Mouse (Mus musculus) embryonic facial prominence, embryonic 14.5 days (tissue): ENCODE data around the gene Gm13283. TPM values are rescaled to one million over a fixed set of nuclear protein-coding genes. Genes with fewer than 3 reads are reported as not detected.
A peak's percentile ranks its signal among the peaks of the same experiment; 100 is the strongest.
"Not testable (repeated sequence)": the region's sequence is repeated elsewhere in the genome, so short reads cannot be mapped to it uniquely, and the experiment has no call there.

Experiments used
- ATAC-seq: fragments of 200-750 bp; cut with Nextera tagmentation; 2 replicates; pipeline ENCODE4 v1.8.0; 2017; ENCODE audit warnings: low read depth, moderate number of reproducible peaks, moderate TSS enrichment
- DNase-seq: peaks from one replicate; pipeline ENCODE4 v3.0.0-alpha.2; 2015; ENCODE audit warnings: low spot score
- H3K27ac ChIP-seq: fragments of 300-500 bp; sonication (generic); replicated peaks from 2 replicates; pipeline ENCODE4 v1.5.1; 2014; ENCODE audit warnings: low read depth, mild to moderate bottlenecking, low read length, moderate library complexity
- H3K27me3 ChIP-seq: fragments of 300-500 bp; sonication (generic); replicated peaks from 2 replicates; pipeline ENCODE4 v1.6.1; 2014; ENCODE audit warnings: low read length; ENCODE audit not compliant: control insufficient read depth, insufficient read depth
- H3K36me3 ChIP-seq: fragments of 300-500 bp; sonication (generic); 2 replicates; pipeline ENCODE4 v1.6.1; 2014; ENCODE audit warnings: low read length, mixed read lengths; ENCODE audit not compliant: control insufficient read depth, insufficient read depth
- H3K4me1 ChIP-seq: fragments of 300-500 bp; sonication (generic); 2 replicates; pipeline ENCODE4 v1.6.1; 2014; ENCODE audit warnings: antibody characterized with exemption, low read length; ENCODE audit not compliant: control insufficient read depth, insufficient read depth
- H3K4me2 ChIP-seq: fragments of 300-500 bp; sonication (generic); 2 replicates; pipeline ENCODE4 v1.6.1; 2014; ENCODE audit warnings: low read depth, mild to moderate bottlenecking, low read length, moderate library complexity, mixed read lengths
- H3K4me3 ChIP-seq: fragments of 300-500 bp; sonication (generic); 2 replicates; pipeline ENCODE4 v1.5.1; 2014; ENCODE audit warnings: low read depth, mild to moderate bottlenecking, low read length
- H3K9ac ChIP-seq: fragments of 300-500 bp; sonication (generic); 2 replicates; pipeline ENCODE4 v1.6.1; 2014; ENCODE audit warnings: low read depth, mild to moderate bottlenecking, low read length, moderate library complexity, mixed read lengths
- H3K9me3 ChIP-seq: fragments of 300-500 bp; sonication (generic); 2 replicates; pipeline ENCODE4 v1.6.1; 2016; ENCODE audit warnings: low read length; ENCODE audit not compliant: control insufficient read depth
- WGBS: fragments of 180-500 bp; shearing (Covaris S2); extraction: QIAGEN DNeasy Blood & Tissue Kit; methylation state at CpG from one replicate; pipeline ENCODE4 v1.1.7; 2014; 5-methylcytosine and 5-hydroxymethylcytosine counted together
- polyA plus RNA-seq: library from polyadenylated mRNA; unstranded; fragments of >200 nt; fragmentation: Nextera tagmentation; extraction: Ambion mirVana; gene quantifications from 2 replicates; pipeline ENCODE4 v1.2.1, GENCODE M21; 2014

Gm13283 gene
- polyA plus RNA-seq, 1 experiment from 2014 or later, result 0.17 TPM

DNA sequence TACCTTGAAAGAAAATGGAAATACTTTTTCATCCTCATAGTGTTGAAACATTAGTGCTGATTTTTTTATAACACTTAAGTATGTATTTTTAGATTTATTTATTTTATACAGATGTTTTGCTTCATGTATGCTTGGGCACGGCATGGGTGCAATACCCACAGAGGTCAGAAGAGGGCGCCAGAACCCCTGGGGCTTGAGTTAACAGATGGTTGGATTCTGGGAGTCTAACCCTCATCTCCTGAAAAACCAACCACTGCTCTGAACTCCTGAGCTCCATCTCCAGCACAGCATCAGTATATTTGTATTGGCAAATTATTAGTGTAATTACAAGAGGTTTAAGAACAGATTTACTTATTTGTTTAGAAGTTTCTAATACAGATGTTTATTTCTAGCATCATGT lies 21.4 kb upstream of the Gm13283 start:
- no peaks in the 10 kb centered on the region for H3K9me3 ChIP-seq
- no peaks in the 10 kb centered on the region for H3K36me3 ChIP-seq
- no peak overlapping the region for H3K4me2 ChIP-seq
- no peak overlapping the region for H3K9ac ChIP-seq
- no peaks in the 10 kb centered on the region for H3K4me1 ChIP-seq
- H3K4me3 ChIP-seq, result no peak overlapping the region
- no peaks in the 10 kb centered on the region for H3K27me3 ChIP-seq
- no peak overlapping the region for H3K27ac ChIP-seq
- no peak for DNase-seq
- 0% methylated on average over 2 of the region's 2 CpGs for WGBS
- no peak for ATAC-seq

DNA sequence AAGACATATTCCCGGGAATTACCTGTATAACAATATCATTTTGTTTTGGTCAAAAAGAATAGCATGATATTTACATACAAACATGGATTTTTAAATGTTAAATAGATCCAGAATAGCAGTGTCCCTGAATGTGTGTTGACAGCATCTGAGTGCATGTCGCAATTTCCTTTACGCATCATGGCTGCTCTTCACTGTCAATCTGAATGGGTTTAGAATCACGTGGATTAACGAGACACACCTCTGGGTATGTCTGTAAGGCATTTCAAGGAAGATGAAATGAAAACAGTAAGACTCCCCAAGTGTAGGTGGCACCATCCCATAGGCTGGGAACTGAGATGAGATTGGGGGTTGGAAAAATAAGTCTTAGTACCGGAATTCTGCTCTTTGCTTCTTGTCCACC lies 20.9 kb upstream of the Gm13283 start:
- ATAC-seq (no peak), DNase-seq (no peak)
- no peaks in the 10 kb centered on the region for H3K27me3 ChIP-seq
- no peaks in the 10 kb centered on the region for H3K36me3 ChIP-seq
- H3K9me3 ChIP-seq, result no peaks in the 10 kb centered on the region
- 87% methylated on average over 6 of the region's 6 CpGs for WGBS
- H3K4me2 ChIP-seq, result no peak overlapping the region
- no peak overlapping the region for H3K27ac ChIP-seq
- H3K9ac ChIP-seq, result no peak overlapping the region
- no peaks in the 10 kb centered on the region for H3K4me1 ChIP-seq
- no peak overlapping the region for H3K4me3 ChIP-seq

DNA sequence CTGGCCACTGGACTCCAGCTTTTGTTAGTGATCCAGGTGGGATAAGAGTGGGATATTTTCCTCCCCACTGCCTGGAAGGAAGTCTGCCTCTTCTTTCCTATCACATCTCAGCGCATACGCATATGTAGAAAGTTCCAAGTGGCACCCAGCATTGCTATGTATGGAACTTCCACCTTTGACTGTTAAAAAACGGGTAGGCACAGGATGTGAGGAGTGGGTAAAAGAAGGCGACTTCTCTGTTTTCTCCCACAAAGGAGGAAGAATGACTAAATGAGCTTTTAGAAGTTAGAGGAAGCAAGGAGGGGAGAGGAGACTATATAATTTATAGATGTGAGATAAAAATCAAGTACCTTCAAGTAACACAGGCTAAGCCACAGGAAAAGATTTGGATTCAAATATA lies 18.5 kb upstream of the Gm13283 start:
- no peak overlapping the region for H3K4me3 ChIP-seq

DNA sequence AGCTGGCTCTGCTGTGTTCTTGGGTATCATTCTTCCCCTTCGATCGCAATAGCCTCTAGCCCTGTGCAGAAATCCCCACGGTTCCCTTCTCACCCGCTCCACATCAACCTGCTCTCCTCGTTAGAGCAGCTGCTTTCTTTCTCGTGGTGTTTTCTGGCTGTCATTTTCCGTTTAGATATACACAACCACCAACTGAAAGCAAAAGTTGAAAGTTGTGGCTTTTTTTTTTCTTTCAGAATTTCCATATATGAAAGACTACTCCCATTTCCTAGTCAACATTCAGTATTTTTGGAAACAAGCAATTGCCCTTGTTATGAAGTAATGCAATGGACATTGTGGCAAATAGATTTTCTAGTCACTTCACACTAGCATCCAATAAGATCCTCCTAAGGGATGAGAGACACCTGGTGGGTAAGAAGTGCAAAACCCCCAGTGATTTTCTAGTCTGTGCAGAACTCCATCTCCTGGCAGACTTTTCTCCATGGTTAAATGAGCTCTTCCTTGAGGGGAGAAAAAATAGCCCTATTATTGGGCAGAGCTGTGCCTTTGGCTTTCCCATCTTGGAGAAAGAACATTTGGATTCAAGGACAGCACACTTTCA lies 17.0 kb upstream of the Gm13283 start:
- Histone ChIP-seq H3K4me1 (no peaks in the 10 kb centered on the region), H3K9me3 (no peaks in the 10 kb centered on the region), H3K27me3 (no peaks in the 10 kb centered on the region), H3K9ac (no peak overlapping the region), H3K27ac (no peak overlapping the region), H3K4me2 (no peak overlapping the region), H3K36me3 (no peaks in the 10 kb centered on the region), H3K4me3 (no peak overlapping the region)
- no peak for ATAC-seq
- WGBS, result 60% methylated on average over 7 of the region's 7 CpGs
- DNase-seq, result no peak

More for the DNA sequence above, 18.5 kb upstream of the Gm13283 start:
- Histone ChIP-seq H3K36me3 (no peaks in the 10 kb centered on the region), H3K27ac (no peak overlapping the region), H3K27me3 (no peaks in the 10 kb centered on the region), H3K9me3 (no peaks in the 10 kb centered on the region), H3K4me1 (no peaks in the 10 kb centered on the region), H3K4me2 (no peak overlapping the region), H3K9ac (no peak overlapping the region)
- WGBS, result 86% methylated on average over 4 of the region's 4 CpGs
- no peak for DNase-seq
- no peak for ATAC-seq

DNA sequence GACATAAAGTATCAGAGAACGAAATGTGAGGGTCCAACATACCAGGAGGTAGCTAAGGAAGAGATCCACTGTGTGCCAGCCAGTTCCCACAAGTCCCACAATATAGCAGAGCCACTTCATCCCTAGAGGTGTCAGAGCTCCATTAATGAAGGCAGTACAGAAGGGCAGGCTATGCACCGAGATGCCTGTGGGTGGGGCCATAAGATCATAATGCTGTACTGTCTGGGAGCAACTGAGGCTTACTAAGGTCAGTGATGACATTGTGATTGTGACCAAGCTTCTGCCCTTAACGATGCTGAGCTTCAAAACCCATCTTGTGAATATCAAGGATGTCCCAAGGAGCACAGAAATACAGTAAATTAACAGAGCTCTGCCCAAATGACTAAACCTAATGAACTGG lies 15.7 kb upstream of the Gm13283 start:
- DNase-seq (no peak), ATAC-seq (no peak)
- Histone ChIP-seq H3K36me3 (no peaks in the 10 kb centered on the region), H3K27ac (no peak overlapping the region), H3K4me2 (no peak overlapping the region), H3K9me3 (no peaks in the 10 kb centered on the region), H3K27me3 (no peaks in the 10 kb centered on the region), H3K4me1 (no peaks in the 10 kb centered on the region), H3K4me3 (no peak overlapping the region), H3K9ac (no peak overlapping the region)
- 73% methylated on average over 3 of the region's 3 CpGs for WGBS

DNA sequence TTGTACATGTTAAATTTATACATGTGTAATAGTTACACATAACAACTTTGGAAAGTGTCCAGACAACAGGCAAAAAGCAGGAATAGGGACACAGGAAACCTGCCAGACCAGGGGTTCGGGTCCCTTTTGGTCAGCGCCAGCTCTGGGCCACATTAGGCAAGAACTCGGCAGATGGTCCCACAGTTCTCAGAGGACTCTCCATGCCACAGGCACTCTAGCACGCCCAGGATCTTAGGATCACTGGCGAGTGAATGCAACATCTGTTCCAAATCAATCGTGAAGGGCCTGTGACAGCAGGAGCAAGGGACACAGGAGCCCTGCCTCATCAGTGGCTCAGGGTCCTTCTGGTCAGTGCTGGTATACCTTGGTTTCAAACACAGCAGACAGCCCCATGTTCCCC lies 10.0 kb upstream of the Gm13283 start:
- H3K4me1 ChIP-seq, result no peaks in the 10 kb centered on the region
- no peak for DNase-seq
- no peaks in the 10 kb centered on the region for H3K36me3 ChIP-seq
- H3K9me3 ChIP-seq, result no peaks in the 10 kb centered on the region
- H3K4me2 ChIP-seq, result no peak overlapping the region
- no peak overlapping the region for H3K27ac ChIP-seq
- ATAC-seq, result no peak
- no peaks in the 10 kb centered on the region for H3K27me3 ChIP-seq
- no peak overlapping the region for H3K4me3 ChIP-seq
- WGBS, result 26% methylated on average over 6 of the region's 6 CpGs
- no peak overlapping the region for H3K9ac ChIP-seq

DNA sequence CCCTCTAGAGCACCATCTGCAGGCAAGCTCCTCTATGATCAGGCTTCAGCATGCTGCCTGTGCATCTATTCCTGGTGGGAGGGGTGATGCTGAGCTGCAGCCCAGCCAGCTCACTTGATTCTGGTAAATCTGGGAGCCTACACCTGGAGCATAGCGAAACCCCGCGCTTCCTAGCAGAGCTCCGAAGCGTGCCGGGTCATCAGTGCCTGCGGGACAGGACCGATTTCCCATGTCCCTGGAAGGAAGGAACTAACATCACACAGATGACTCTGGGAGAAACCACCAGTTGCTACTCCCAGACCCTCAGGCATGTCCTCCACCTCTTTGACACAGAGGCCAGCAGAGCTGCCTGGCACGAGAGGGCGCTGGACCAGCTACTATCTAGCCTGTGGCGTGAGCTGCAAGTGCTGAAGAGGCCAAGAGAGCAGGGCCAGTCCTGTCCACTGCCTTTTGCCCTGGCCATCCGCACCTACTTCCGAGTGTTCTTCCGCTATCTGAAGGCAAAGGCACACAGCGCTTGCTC lies 5.0 kb upstream of the Gm13283 start, which contains the start of gene Gm13271:
Gene Gm13271, plus strand, starts transcription at position 51 of the 523 bp plus-strand sequence.
- not testable (repeated sequence) for H3K27ac ChIP-seq, H3K4me3 ChIP-seq, H3K27me3 ChIP-seq, H3K4me2 ChIP-seq, H3K9me3 ChIP-seq, H3K9ac ChIP-seq, DNase-seq, ATAC-seq, H3K36me3 ChIP-seq, H3K4me1 ChIP-seq
- WGBS, result 75% methylated on average over 12 of the region's 15 CpGs

DNA sequence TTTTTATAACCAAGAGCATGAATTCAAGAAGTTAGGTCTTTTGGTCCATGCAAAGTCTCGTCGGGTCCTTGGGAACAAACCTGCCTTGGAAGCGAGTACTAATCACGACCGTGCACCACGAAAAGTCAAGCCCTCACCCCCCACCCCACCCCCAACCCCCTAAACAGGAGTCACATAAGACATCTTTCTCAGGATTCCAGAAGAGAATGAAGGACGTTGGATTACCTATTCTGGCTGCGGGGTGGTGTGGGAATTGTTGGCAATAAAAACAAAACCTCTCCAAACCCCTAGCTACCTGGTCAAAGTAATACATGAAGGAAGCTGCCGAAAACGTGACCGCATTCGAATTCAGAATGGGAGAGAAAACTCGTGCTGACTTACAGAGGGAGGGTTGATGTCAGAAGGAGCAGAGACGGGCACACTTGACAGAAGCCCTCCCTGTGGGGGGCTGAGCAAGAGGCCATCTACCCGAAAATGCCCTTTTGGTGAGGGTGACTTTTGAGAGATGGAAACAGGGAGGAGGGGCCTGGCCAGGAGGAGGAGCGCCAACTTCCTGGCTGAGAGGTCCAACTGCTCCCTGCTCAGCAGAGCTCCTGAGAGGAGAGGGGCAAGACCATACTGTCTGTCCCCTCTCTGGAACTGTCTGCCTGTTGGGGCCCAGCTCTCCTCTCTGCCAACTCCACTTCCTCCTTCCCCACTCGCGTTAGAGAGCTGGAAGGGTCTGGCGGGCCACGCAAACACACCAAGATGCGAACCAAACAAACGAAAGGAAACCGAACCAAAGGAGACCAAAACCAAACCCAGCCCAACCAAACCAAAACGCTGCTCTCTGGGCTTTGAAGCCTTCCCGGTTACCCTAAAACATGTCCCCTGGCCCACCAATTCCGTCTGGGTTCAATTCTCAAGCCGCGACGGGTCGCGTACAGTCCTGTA lies 3.1 kb upstream of the Gm13283 start:
- Histone ChIP-seq H3K9ac (peak overlapping the region; percentile 75), H3K4me3 (peak overlapping the region; percentile 49), H3K27ac (peak overlapping the region; percentile 93), H3K4me2 (peak overlapping the region; percentile 68)
- not testable (repeated sequence) for H3K4me1 ChIP-seq, H3K36me3 ChIP-seq, H3K27me3 ChIP-seq, H3K9me3 ChIP-seq, ATAC-seq
- 11% methylated on average over 28 of the region's 31 CpGs for WGBS
- peak; percentile 14 for DNase-seq
